Mouse (Mus musculus) liver, postnatal 0 days (tissue): ENCODE data around the gene Higd1a. TPM values are rescaled to one million over a fixed set of nuclear protein-coding genes. Genes with fewer than 3 reads are reported as not detected.

Experiments
- ATAC-seq: fragments of 200-750 bp; cut with Nextera tagmentation; 2 replicates; pipeline ENCODE4 v1.8.0; 2017; ENCODE audit warnings: mild to moderate bottlenecking, moderate library complexity
- DNase-seq: peaks from one replicate; pipeline ENCODE4 v3.0.0-alpha.2; 2016
- H3K27ac ChIP-seq: fragments of 300-500 bp; sonication (generic); 2 replicates; pipeline ENCODE4 v1.5.1; 2014; ENCODE audit warnings: antibody characterized with exemption, moderate library complexity, mild to moderate bottlenecking, low read depth
- H3K27me3 ChIP-seq: fragments of 300-500 bp; sonication (generic); 2 replicates; pipeline ENCODE4 v1.6.1; 2014; ENCODE audit warnings: low read length, control low read depth, mixed read lengths; ENCODE audit not compliant: insufficient read depth
- H3K36me3 ChIP-seq: fragments of 300-500 bp; sonication (generic); replicated peaks from 2 replicates; pipeline ENCODE4 v1.6.1; 2014; ENCODE audit warnings: mild to moderate bottlenecking, control low read depth, low read length, moderate library complexity, mixed read lengths; ENCODE audit not compliant: insufficient read depth
- H3K4me1 ChIP-seq: fragments of 300-500 bp; sonication (generic); 2 replicates; pipeline ENCODE4 v1.6.1; 2014; ENCODE audit warnings: antibody characterized with exemption, mild to moderate bottlenecking, control low read depth; ENCODE audit not compliant: insufficient read depth
- H3K4me2 ChIP-seq: fragments of 300-500 bp; sonication (generic); 2 replicates; pipeline ENCODE4 v1.6.1; 2014; ENCODE audit warnings: low read depth, mild to moderate bottlenecking, low read length, moderate library complexity, mixed read lengths
- H3K4me3 ChIP-seq: fragments of 300-500 bp; sonication (generic); 2 replicates; pipeline ENCODE4 v1.5.1; 2014; ENCODE audit warnings: low read depth, low read length
- H3K9ac ChIP-seq: fragments of 300-500 bp; sonication (generic); replicated peaks from 2 replicates; pipeline ENCODE4 v1.6.1; 2014; ENCODE audit warnings: mild to moderate bottlenecking, moderate library complexity
- H3K9me3 ChIP-seq: fragments of 300-500 bp; sonication (generic); 2 replicates; pipeline ENCODE4 v1.6.1; 2016; ENCODE audit warnings: mild to moderate bottlenecking, control low read depth, low read length, mixed read lengths
- CTCF ChIP-seq: sonication (generic); IDR thresholded peaks from 2 replicates; pipeline ENCODE4 v1.5.1; 2016; ENCODE audit warnings: antibody characterized with exemption, low read depth
- EP300 ChIP-seq: IDR thresholded peaks from 2 replicates; pipeline ENCODE4 v1.6.1; 2016; ENCODE audit warnings: antibody characterized with exemption, low read depth, mild to moderate bottlenecking
- WGBS: fragments of 180-500 bp; shearing (Covaris S2); extraction: QIAGEN DNeasy Blood & Tissue Kit; methylation state at CpG from one replicate; pipeline ENCODE4 v1.1.7; 2014; ENCODE audit not compliant: insufficient replicate concordance; 5-methylcytosine and 5-hydroxymethylcytosine counted together
- polyA plus RNA-seq: library from polyadenylated mRNA; unstranded; fragments of >200 nt; fragmentation: Nextera tagmentation; extraction: Ambion mirVana; gene quantifications from 2 replicates; pipeline ENCODE4 v1.2.1, GENCODE M21; 2015

Higd1a gene
- polyA plus RNA-seq, 1 experiment from 2014 or later, result 134 TPM

DNA sequence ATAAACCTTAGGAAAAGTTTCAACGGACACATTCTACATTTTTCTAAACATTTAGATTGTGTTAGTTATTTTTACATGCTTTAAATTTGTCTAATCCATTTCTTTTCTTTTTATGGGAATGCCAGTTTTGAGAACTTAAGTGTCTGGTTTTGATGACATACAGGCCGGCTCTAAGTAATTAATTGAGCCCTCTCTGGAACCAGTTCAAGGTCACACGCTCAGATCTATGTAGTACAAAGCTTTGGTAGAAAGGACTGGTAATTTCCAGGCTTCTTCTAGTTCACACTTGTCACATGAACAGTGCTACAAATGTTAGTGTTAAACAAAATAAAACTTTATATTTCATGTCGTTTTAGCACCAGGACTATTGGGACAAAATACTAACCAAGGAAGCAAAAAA, 6.7 kb upstream of the Higd1a start:
- DNase-seq, result no peak
- 66% methylated on average over 4 of the region's 4 CpGs for WGBS
- H3K9ac ChIP-seq, result no peak overlapping the region
- H3K27ac ChIP-seq, result no peak overlapping the region
- H3K4me2 ChIP-seq, result no peak overlapping the region
- ATAC-seq, result no peak
- no peak for TF ChIP-seq EP300
- TF ChIP-seq CTCF, result no peak
- no peak overlapping the region for H3K4me3 ChIP-seq
- H3K4me1 ChIP-seq, result no peaks in the 10 kb centered on the region
- no peaks in the 10 kb centered on the region for H3K27me3 ChIP-seq
- H3K9me3 ChIP-seq, result no peaks in the 10 kb centered on the region
- H3K36me3 ChIP-seq, result no peaks in the 10 kb centered on the region

- Histone ChIP-seq H3K27me3 (no peaks in the 10 kb centered on the region), H3K4me1 (peaks cover 15% of the 10 kb centered on the region), H3K9me3 (no peaks in the 10 kb centered on the region), H3K27ac (no peak overlapping the region), H3K4me2 (no peak overlapping the region), H3K36me3 (no peaks in the 10 kb centered on the region), H3K4me3 (no peak overlapping the region), H3K9ac (no peak overlapping the region)
- ATAC-seq, result no peak
- no peak for TF ChIP-seq CTCF
- no peak for TF ChIP-seq EP300
- WGBS, result 88% methylated on average over 2 of the region's 2 CpGs
- DNase-seq, result no peak
These were observed 2.8 kb upstream of the Higd1a start for GRCm38 (mm10) chr9:121860921-121861320.

- TF ChIP-seq EP300, result no peak
- TF ChIP-seq CTCF, result no peak
- Histone ChIP-seq H3K4me1 (peaks cover 26% of the 10 kb centered on the region), H3K4me2 (no peak overlapping the region), H3K9me3 (no peaks in the 10 kb centered on the region), H3K27ac (no peak overlapping the region), H3K27me3 (no peaks in the 10 kb centered on the region), H3K4me3 (no peak overlapping the region), H3K9ac (no peak overlapping the region), H3K36me3 (no peaks in the 10 kb centered on the region)
- DNase-seq, result no peak
- WGBS, result 74% methylated on average over 2 of the region's 2 CpGs
- no peak for ATAC-seq
These were observed 1.2 kb upstream of the Higd1a start for GRCm38 (mm10) chr9:121859345-121859744.

DNA sequence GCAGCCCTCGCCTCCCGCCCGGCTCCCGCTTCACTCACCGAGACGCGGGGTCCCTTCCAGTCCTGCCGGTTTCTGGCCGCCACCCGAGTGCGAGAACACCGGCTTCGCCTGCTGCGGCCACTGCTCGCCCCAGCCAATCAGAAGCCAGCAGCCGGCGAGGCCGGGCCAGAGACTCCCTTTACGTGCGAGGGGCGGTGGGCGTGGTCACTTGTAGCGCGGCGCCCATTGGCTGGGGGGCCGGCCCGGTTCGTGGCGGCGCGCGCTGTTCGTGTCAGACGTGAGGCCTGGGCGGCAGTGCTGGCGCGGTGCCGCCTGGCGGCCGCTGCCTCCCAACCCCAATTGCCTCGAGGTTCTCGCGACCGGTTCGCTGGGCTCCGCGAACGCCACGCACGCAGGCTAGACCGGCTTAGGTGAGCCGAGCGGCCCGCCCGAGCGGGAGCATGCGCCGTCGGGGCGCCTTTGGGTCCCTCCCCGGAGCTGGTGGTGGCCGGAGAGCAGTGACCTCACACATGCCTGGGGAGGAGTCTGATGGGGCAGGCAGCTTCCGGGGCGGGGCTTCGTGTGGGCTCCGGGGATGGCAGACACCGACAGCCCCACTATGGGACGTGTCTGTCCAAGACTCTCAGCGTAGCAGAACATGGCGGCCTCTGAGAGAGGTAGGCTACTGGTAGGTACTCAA, 549 bp downstream of the Higd1a start:
- peak overlapping the region; percentile 96 for H3K27ac ChIP-seq
- ATAC-seq (peak; percentile 96), DNase-seq (peak; percentile 99)
- H3K4me2 ChIP-seq, result peak overlapping the region; percentile 97
- peak overlapping the region; percentile 96 for H3K9ac ChIP-seq
- no peaks in the 10 kb centered on the region for H3K9me3 ChIP-seq
- under 1% methylated on average over 69 of the region's 70 CpGs for WGBS
- H3K36me3 ChIP-seq, result 0 out of 2 replicates have a peak, but pooled peaks cover 3% of the 10 kb centered on the region
- peak overlapping the region; percentile 93 for H3K4me3 ChIP-seq
- peaks cover 29% of the 10 kb centered on the region for H3K4me1 ChIP-seq
- no peaks in the 10 kb centered on the region for H3K27me3 ChIP-seq
- no peak for TF ChIP-seq EP300
- TF ChIP-seq CTCF, result peak; percentile 51

- peak overlapping the region; percentile 93 for H3K4me3 ChIP-seq
- WGBS, result 1% methylated on average over 35 of the region's 39 CpGs
- no peaks in the 10 kb centered on the region for H3K9me3 ChIP-seq
- TF ChIP-seq CTCF, result no peak
- no peak for TF ChIP-seq EP300
- peak overlapping the region; percentile 96 for H3K9ac ChIP-seq
- H3K4me1 ChIP-seq, result peaks cover 29% of the 10 kb centered on the region
- ATAC-seq (peak; percentile 43), DNase-seq (no peak)
- no peaks in the 10 kb centered on the region for H3K27me3 ChIP-seq
- peak overlapping the region; percentile 96 for H3K27ac ChIP-seq
- H3K36me3 ChIP-seq, result peaks cover 9% of the 10 kb centered on the region
- H3K4me2 ChIP-seq, result peak overlapping the region; percentile 97
These were observed 1.3 kb downstream of the Higd1a start for GRCm38 (mm10) chr9:121856649-121857416.

DNA sequence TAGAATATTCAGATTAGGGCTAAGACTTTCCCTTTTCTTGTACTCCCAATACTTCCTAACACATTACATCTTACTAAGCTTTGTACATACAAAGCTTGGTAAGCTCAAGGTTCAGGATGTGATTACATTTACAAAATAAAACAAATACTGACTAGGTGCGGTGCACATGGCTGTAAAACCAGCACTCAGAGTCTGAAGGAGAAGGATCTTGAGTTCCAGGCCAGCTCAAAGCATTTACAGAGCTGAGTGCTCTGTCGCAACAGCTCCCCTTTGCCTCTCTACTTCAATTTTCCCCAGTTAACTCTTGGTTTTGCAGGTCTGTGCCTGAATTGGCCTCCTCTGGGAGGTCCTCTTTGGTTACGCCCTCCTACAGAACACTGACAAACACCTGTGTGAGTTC, 3.9 kb downstream of the Higd1a start:
- no peak overlapping the region for H3K27ac ChIP-seq
- H3K4me1 ChIP-seq, result peaks cover 29% of the 10 kb centered on the region
- no peaks in the 10 kb centered on the region for H3K27me3 ChIP-seq
- ATAC-seq (no peak), DNase-seq (no peak)
- H3K9ac ChIP-seq, result no peak overlapping the region
- WGBS, result 82% methylated on average over 3 of the region's 3 CpGs
- H3K9me3 ChIP-seq, result no peaks in the 10 kb centered on the region
- TF ChIP-seq EP300, result no peak
- TF ChIP-seq CTCF, result no peak
- no peak overlapping the region for H3K4me2 ChIP-seq
- peaks cover 31% of the 10 kb centered on the region for H3K36me3 ChIP-seq
- no peak overlapping the region for H3K4me3 ChIP-seq
